Mouse (Mus musculus) G1E (cell line): ENCODE measurements around the gene Cyth1.

Experiments
- CTCF ChIP-seq: IDR thresholded peaks from 2 replicates; pipeline ENCODE4 v1.5.1; 2012; ENCODE audit warnings: low read depth, low read length, inconsistent platforms, mixed read lengths
- GATA1 ChIP-seq: IDR thresholded peaks from 2 replicates; pipeline ENCODE4 v1.6.1; 2012; ENCODE audit warnings: borderline replicate concordance, low read length, inconsistent platforms, mixed read lengths
- POLR2AphosphoS5 ChIP-seq: IDR thresholded peaks from 2 replicates; pipeline ENCODE4 v1.6.1; 2012; ENCODE audit warnings: low read depth, low read length, inconsistent platforms; ENCODE audit not compliant: insufficient replicate concordance
- TAL1 ChIP-seq: conservative IDR thresholded peaks from 2 replicates; pipeline ENCODE4 v1.6.1; 2012; ENCODE audit warnings: low read depth, low read length, inconsistent platforms, mixed read lengths

GRCm38 (mm10) chr11:118265621-118266020 is 17.2 kb upstream of the Cyth1 start:
- no peak for TF ChIP-seq CTCF
- TF ChIP-seq GATA1 = no peak
- TF ChIP-seq TAL1 = no peak
- TF ChIP-seq POLR2AphosphoS5 = no peak
